Mouse (Mus musculus) cerebellum, postnatal 4 days (tissue): ENCODE measurements around the gene Glt1d1.
"Not testable (repeated sequence)": the region's sequence is repeated elsewhere in the genome, so short reads cannot be mapped to it uniquely, and the experiment has no call there.

Experiments
- DNase-seq, 2 experiments: peaks; one replicate each; pipeline ENCODE4 v3.0.0; 2022; ENCODE audit warnings: low spot score in 2 of 2, mixed read lengths in 1 of 2

Glt1d1 gene

DNA sequence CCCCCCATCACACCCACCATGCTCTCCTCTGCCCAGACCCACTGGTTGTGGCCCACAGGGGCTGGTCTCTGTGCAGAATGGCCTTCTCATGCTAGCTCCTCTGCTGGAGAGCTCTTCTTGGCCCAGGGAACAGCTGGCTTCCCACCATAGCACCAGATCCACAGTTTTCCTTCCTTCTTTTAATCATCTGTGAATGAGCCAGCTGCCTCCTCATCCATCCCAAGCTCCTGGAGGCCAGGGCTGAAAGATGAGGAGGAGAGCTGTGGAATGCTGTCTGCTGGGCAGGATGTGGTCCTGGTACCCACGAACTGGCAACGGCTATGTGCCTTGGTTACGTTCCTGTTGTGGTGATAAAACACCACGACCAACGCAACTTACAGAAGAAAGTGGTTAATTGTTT is 67.6 kb downstream of the Glt1d1 start:
- DNase-seq, result no peak

DNA sequence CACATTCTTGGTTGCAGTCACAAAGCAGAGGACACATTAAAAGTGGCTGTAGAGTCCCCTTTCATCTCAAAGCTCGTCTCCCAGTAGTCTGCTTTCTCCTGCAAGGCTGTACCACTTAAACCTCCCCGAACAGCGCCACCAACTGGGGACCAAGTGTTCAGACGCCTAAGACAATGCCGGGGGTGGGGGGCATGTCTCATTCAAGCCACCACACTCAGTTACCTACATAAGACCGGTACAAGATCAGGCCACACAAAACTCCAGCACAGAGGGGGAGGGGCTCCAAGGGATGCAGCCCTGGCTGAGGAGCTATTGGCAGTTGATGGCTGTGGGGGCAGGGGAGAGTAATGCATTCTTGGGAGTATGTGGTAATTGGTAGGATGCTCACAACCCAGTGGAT is 68.1 kb downstream of the Glt1d1 start:
- DNase-seq, result peak in 1 of 2 experiments; percentile 12

DNA sequence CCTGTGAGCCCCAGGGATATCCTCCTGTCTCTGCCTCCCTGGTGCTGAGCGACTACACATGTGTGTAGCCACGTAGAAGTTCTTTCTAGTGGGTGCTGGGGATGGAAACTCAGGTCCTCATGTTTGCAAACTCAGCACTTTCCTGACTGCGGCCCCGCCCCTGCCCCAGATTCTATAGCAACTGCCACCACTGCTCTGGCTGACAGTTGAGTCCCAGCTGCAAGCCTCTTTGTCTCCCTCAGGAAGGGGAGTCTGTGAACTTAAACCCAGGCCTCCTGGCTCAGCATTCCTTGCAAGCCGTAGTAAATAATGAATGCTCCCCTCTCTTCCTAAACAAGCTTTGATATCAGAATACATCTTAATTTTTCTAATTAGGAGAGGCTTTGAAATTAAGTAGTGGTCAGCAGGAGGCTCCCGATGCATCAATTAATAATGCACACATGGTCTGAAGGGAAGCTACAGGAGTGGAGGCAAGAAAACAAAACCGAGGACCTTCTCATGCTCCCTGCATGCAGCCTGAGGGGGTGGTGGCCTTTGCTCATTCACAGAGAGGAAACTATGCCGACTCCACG is 71.6 kb downstream of the Glt1d1 start:
- no peak for DNase-seq

DNA sequence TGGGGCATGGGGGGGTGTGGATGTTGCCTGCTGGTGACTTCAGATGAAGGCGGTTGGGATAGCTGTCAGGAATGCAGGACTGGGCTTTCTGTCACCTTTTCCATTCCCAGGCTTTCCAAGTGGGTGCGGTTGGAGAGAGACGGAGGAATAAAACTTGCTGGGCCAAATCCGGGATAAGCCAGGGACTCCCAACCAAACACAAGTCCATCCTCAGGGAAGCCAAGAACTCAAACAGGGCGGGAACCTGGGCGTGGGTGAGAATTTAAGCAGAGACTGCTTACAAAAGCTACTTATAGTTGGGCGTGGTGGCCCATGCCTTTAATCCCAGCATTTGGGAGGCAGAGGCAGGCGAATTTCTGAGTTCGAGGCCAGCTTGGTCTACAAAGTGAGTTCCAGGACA is 73.2 kb downstream of the Glt1d1 start:
- no peak for DNase-seq

DNA sequence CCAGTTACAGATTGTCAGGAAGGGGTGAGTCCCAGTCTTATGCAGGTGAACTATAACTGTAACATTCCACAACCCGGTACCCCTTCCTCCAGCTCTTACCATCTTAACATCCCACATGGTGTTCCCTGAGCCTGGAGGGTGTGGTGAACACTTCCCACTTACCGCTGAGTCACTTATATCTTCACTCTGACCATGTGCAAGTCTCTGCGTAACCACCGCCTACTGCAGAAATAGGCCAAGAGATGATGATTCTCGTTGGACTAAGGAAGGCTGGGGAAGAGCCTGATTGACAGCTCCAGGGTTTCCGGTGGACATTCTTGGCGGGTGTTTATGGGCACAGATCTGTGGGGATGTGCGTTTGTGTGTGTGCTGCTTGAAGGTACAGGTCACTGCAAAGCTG is 73.9 kb downstream of the Glt1d1 start:
- DNase-seq, result no peak

DNA sequence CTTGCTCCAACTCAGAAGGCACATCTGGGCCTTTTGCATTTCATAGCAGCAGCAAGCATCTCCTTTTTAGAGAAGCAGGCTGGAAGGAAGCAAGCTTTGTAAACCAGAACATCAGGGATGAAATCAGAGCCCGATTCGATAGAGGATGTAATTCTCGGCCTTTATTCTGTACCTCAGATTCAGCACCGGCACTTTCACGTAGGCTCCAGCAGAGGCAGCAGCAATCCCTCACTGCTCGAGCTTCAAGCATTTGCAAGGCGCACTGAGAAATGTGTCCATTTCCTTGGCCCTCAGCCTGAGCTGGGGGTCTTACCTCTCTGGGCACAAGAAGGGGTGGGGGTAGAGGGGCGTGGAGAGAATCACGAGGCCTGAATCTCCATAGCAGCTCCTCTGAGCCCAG is 76.1 kb downstream of the Glt1d1 start:
- DNase-seq, result no peak

DNA sequence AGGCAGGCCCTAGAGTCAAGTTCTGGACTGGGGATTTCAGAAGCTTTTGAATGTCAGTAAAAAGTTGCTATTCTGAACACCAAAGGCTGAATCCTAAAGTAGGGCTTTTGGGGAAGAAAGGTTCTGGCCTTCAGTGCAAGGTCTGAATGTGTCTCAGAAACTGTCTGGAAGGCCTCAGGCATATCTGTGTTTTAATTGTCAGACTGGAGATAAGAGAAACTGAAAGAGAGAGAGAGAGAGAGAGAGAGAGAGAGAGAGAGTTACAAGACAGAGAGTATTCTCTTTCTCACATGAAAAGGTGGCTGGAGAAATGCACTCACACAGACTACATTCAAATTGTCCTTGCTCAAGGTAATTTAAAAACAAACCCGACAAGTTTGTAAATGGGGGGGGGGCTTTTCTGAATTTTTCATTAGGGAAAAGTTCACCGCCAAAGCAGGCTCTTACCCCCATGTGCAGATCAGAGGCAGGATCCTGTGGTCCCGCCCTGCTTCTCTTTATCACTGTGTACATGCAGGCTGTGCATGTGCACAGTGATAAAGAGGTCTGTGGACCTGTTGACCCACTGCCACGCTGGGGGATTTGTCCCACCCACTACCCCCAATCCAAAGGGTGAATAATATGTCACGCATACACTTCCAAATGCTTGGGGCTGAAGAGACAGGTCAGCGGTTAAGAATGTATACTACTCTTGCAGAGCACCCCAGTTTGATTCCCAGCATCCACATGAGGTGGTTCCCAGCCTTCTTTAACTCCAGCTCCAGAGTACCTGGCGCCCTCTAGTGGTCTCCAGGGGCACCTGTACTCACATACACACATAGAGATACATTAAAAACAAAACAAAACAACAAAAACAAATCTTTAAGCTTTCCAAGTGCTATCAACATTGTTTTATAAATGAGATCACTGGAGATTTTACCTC is 83.0 kb downstream of the Glt1d1 start:
- no peak for DNase-seq

DNA sequence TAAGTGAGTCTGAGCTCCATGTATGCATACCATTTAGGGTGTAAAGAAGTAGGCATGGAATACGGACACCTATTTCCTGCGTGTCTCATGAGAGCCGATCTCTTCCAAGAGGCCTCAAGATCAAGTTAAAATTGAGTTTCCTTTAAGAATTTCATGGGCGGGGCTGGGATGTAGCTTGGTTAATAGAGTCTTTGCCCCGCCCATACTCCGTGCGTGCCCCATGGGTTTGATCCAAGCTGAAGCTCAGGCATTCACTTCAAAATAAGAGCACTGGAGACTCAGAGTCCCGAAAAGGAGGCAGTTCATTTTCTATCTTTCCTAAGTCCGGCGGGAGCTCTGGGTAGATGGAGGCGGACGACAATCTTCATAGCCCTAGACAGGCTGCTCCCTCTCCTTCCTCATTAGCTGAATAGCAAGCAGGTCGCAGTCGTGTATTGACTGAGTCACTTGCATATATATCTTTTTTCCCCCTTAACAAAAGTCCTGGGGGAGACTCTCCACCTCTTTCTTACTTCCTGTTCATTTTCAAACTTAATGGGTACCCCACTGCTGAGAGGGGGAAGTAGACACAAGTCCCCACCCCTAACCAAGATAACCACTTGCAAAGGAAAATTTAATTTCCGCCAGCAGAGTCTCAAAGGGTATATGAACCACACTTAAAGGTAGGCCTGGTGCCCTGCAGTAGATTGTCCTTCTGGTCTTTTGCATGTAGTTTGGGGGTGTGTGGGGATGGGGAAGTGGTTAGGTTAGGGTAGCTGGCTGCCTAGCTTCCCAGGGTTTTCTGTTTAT is 88.7 kb downstream of the Glt1d1 start:
- DNase-seq, result no peak

DNA sequence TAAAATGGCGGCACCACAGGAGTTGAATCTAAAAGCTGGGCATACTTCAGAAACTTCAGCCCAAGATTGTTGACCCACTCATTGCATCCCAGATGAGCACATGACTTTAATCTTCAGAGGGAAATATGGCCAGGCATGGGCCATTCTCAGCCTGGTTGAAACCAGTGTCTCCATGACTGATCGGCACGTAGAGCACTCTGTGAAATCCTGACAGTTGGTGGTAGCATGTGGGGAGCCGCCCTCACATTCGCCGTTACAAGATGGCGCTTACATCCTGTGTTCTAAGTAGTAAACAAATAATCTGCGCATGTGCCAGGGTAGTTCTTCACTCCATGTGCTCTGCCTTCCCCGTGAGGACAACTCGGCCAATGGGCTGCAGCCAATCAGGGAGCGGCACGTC is 90.1 kb downstream of the Glt1d1 start:
- DNase-seq, result not testable (repeated sequence)

DNA sequence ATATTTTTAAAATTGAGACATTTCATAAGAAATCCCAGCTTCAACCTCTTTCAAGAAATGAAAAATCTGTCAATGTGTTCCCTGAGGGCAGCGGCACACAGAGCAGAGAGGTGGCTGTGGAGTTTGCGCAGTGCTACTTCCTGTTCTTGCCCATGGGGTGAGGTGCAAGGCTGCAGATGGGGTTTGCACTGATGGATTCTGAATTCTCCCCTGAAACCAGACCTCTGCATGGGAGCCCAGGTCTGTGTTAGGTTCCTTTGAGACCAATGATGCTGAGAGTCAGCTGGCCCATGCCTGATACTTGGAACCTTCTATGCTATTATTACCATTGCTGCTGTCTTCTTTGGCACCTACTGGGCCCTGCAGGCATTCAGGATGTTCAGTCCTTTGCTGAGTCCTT is 98.3 kb downstream of the Glt1d1 start:
- DNase-seq, result no peak

DNA sequence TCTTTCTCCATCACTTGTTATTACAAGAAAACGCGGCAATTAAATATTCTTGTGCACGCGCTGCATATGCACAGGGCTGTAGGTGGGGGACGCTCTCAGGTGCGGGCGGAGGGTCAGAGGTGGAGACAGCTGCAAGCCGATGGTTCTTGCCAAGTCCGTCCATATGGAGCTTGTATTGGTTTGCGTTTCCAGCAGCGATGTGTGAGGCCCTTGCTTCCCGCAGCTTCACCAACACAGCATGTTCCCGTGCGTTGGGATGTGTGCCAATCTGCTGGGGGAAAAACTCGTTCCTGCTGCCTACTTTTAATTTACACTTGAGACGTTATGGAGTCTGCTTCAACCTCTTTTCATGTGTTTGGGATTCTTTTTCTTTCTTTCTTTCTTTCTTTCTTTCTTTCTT is 109.3 kb downstream of the Glt1d1 start:
- DNase-seq, result peak in 1 of 2 experiments; percentile 57

DNA sequence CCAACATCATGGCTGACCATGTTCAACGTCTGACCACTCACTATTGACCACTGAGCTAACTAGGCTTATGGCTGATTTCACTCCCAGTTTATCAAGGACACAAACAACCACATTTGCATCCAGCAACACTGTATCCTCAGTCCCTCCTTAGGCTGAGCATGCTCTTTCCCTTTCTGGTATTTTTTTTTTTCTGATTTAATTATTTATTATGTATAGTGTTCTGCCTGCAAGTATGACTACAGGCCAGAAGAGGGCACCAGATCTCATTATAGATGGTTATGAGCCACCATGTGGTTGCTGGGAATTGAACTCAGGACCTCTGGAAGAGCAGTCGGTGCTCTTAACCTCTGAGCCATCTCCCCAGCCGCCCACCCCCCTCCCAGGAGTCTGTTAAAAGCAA is 117.5 kb downstream of the Glt1d1 start:
- not testable (repeated sequence) for DNase-seq

DNA sequence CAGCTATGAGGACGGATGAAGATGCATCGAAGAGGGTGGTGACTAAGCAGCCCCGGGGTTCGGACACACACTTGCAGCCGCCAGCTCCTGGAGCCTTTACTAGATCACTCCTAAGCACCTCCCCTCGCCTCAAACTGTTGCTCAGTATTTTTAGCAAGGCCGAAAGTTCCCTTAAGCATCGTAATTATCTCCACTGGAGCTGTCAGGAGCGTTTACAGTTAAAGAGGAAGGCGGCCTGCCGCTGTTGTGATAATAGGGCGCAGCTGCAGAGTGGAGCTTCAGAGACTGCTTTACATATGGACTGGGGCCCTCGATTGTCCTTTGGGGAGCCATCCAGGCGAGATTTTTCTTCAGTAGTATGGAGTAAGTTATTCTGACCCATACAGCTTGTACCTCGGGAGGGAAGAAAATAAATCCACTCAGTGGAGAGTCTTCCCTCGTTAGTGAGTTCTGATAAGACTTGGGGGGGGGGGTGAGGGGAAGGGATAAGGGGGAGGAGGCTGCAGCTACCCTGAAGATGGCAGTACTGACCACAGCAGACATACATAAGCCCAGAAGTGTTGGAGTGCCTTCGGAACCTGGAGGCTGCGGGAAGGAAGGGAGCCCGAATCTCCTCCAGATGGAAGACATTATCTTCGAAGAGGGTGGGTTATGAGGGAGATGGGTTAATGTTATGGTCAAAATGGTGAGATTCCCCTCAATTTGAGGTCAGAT is 119.4 kb downstream of the Glt1d1 start:
- DNase-seq, result no peak

DNA sequence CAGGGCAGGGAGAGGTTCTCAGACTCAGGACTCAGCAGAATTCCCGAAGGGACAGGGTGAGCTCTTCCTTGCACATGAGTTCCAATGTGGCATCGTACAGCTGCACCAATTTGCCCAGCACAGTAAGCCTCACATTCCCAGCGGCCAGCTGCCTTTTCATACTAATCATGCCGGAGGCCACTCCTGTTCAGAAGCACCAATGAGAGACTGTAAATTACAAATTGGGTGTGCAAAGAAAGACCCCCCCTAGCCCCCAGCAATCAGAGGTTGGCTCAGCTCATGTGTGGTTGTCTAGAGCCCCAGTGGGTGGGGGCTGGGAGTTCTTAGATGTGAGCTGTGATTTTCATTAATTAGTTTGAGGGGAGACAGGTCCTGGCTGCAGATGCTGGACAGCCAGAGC is 123.5 kb downstream of the Glt1d1 start:
- no peak for DNase-seq

DNA sequence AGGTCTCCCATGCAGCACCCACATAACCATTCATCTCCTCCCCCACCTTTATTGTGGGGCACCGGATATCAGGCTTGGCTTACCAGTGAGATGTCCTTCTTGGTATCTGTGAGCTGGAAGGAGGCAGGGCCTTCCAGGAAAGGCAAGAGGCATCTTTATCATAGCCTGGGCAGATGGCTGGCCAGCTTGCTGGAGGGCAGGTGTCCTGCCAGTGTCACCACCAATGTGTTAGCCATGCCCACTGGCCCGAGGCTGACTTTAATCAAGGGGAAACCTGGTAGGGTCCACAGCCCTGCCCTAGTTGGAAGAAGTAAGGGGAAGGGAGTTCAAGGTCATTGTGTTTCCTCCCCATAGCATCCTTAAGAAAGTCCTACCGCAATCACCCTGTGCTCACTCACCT is 123.9 kb downstream of the Glt1d1 start:
- DNase-seq, result peak in 1 of 2 experiments; percentile 35

DNA sequence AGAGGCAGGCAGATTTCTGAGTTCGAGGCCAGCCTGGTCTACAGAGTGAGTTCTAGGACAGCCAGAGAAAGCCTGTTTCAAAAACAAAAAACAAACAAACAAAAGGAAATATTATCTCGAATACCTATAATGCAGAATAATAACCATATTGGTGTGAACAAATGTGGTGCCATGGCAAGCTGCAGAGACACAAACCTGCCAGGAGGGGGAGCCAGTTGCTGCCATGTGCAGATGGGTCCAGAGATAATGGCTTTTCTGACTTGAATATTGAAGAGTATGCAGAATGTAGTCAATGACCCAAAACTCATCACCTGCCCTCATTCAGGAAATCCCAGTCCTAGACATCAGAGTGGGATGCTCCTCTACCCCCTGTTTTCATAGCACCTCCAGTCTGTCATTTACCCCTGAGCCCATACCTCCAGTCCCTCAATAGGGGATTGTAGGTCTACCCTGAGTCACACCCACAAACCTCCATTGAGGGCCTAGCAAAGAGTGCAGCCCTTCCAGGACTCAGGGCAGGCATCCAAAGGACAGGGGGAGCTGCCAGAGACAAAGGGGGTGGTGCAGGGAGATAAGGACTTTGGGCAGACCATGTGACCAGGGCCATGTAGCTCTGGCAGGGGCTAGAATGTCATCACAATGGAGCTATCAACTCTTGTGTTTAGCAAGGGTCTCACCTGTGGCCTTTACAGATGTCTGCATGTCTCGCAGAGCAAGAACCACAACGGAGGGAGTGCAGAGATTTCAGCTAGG is 124.8 kb downstream of the Glt1d1 start:
- no peak for DNase-seq

DNA sequence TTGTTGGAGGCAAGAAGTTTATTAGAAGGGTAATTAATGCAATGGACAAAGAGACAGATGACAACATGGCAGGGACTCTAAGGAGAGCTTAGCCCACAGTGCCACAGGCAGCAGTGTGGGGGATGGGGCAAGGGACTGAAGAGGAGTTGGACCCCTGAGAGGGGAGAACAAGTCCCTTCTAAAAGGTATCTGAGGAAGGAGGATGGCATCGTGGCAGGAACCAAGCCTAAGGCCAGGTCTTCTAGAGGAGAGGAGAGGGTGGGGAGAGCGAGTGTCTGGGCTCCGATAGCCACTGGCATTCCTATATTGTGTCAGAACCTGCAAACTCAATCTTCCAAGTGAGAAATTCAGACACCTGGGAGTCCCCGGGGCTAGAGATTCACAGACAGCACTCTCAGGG is 126.5 kb downstream of the Glt1d1 start:
- no peak for DNase-seq
